Mouse (Mus musculus): ENCODE measurements at regions not wholly inside any gene's neighbourhood (a gene's known extent, or its start where the extent isn't known, plus 50 kb on each side); places are given as distances from the start of the nearest gene placed in this dataset.

- TF ChIP-seq GATA1 (IDR thresholded peaks at IDR 0.05; ENCODE audit: borderline replicate concordance, low read length): no peak
- TF ChIP-seq CTCF (IDR thresholded peaks at IDR 0.05; ENCODE audit: low read depth, low read length): no peak
- no peak for TF ChIP-seq POLR2AphosphoS5 (IDR thresholded peaks at IDR 0.05; ENCODE audit: insufficient replicate concordance, low read depth, low read length)
- TF ChIP-seq TAL1 (conservative IDR thresholded peaks at IDR 0.05; ENCODE audit: low read depth, low read length): no peak
Measured at GRCm38 (mm10) chr12:32619830-32620229, 199.5 kb upstream of the Nampt start.
